Mouse (Mus musculus): ENCODE measurements around the gene Lage3. TPM values are rescaled to one million over a fixed set of nuclear protein-coding genes. Genes with fewer than 3 reads are reported as not detected.

Gene Lage3
- 46.6 and 48.3 TPM in 2 replicates for polyA plus RNA-seq (2015; fragmentation: Nextera tagmentation; extraction: Ambion mirVana)

- peak; percentile 85 for ATAC-seq
- peak within 1 kb of the TSS; percentile 66; the same call in 1 of the 2 replicates for H3K27ac ChIP-seq (ENCODE audit: low read depth)
- WGBS (ENCODE audit: insufficient replicate concordance): 19% methylated on average over 9 of the region's 22 CpGs
- peak within 1 kb of the TSS; percentile 55 for H3K4me3 ChIP-seq (ENCODE audit: low read depth, low read length)
- H3K9me3 ChIP-seq (ENCODE audit: low read length): no peaks in the 10 kb centered on the region
- H3K4me2 ChIP-seq (ENCODE audit: low read depth, low read length): peak within 1 kb of the TSS; percentile 77
- peak; percentile 81 for DNase-seq
- TF ChIP-seq CTCF (IDR thresholded peaks at IDR 0.05; ENCODE audit: low read depth) (no peak), EP300 (IDR thresholded peaks at IDR 0.05; ENCODE audit: low read depth) (no peak)
- peaks cover 2% of the 10 kb centered on the region; the same call in 1 of the 2 replicates for H3K4me1 ChIP-seq (ENCODE audit: insufficient read depth)
- H3K36me3 ChIP-seq (replicated peaks; ENCODE audit: insufficient read depth, low read length): no peaks in the 10 kb centered on the region
- no peaks in the 10 kb centered on the region for H3K27me3 ChIP-seq (ENCODE audit: insufficient read depth, low read length)
- peak within 1 kb of the TSS; percentile 57 for H3K9ac ChIP-seq (replicated peaks)
Observed at GRCm38 (mm10) chrX:74353467-74353770, at the start of gene Lage3. Lage3 (minus strand) TSS chrX:74353618.

- H3K9me3 ChIP-seq (ENCODE audit: low read length): no peaks in the 10 kb centered on the region
- H3K4me3 ChIP-seq (ENCODE audit: low read depth, low read length): no peak overlapping the region
- no peak for ATAC-seq
- H3K27me3 ChIP-seq (ENCODE audit: insufficient read depth, low read length): no peaks in the 10 kb centered on the region
- no peaks in the 10 kb centered on the region for H3K36me3 ChIP-seq (replicated peaks; ENCODE audit: insufficient read depth, low read length)
- H3K9ac ChIP-seq (replicated peaks): no peak overlapping the region
- H3K4me2 ChIP-seq (ENCODE audit: low read depth, low read length): no peak overlapping the region
- no peak overlapping the region for H3K27ac ChIP-seq (ENCODE audit: low read depth)
- 76% methylated on average over 3 of the region's 3 CpGs for WGBS (ENCODE audit: insufficient replicate concordance)
- H3K4me1 ChIP-seq (ENCODE audit: insufficient read depth): no peaks in the 10 kb centered on the region
- DNase-seq: no peak
- no peak for TF ChIP-seq CTCF (IDR thresholded peaks at IDR 0.05; ENCODE audit: low read depth)
- no peak for TF ChIP-seq EP300 (IDR thresholded peaks at IDR 0.05; ENCODE audit: low read depth)
Observed at GRCm38 (mm10) chrX:74400136-74400535, 46.7 kb upstream of the Lage3 start.

GRCm38 (mm10) chrX:74392535-74393443, 39.4 kb upstream of the Lage3 start, which contains the start of the genes Fam3a and Ikbkg:
Fam3a (minus strand) TSS chrX:74393272.
Ikbkg (plus strand) TSS chrX:74393290.
- ATAC-seq (peak; percentile 100), DNase-seq (peak; percentile 88)
- 13% methylated on average over 30 of the region's 30 CpGs for WGBS (ENCODE audit: insufficient replicate concordance)

GRCm38 (mm10) chrX:74388153-74388552, 34.7 kb upstream of the Lage3 start:
- no peaks in the 10 kb centered on the region for H3K27me3 ChIP-seq (ENCODE audit: insufficient read depth, low read length)
- ATAC-seq (no peak), DNase-seq (no peak)
- peaks cover 2% of the 10 kb centered on the region; the same call in 1 of the 2 replicates for H3K4me1 ChIP-seq (ENCODE audit: insufficient read depth)
- TF ChIP-seq CTCF (IDR thresholded peaks at IDR 0.05; ENCODE audit: low read depth) (no peak), EP300 (IDR thresholded peaks at IDR 0.05; ENCODE audit: low read depth) (peak; percentile 68)
- H3K9me3 ChIP-seq (ENCODE audit: low read length): no peaks in the 10 kb centered on the region
- no peak overlapping the region for H3K9ac ChIP-seq (replicated peaks)
- H3K4me2 ChIP-seq (ENCODE audit: low read depth, low read length): no peak overlapping the region
- no peak overlapping the region for H3K27ac ChIP-seq (ENCODE audit: low read depth)
- 0 out of 2 replicates have a peak, but pooled peaks cover 12% of the 10 kb centered on the region for H3K36me3 ChIP-seq (replicated peaks; ENCODE audit: insufficient read depth, low read length)
- H3K4me3 ChIP-seq (ENCODE audit: low read depth, low read length): no peak overlapping the region

More at GRCm38 (mm10) chrX:74392535-74393443, 39.4 kb upstream of the Lage3 start, which contains the start of the genes Fam3a and Ikbkg:
- H3K27me3 ChIP-seq (ENCODE audit: insufficient read depth, low read length): no peaks in the 10 kb centered on the region
- peak within 1 kb of the TSS; percentile 73 for H3K9ac ChIP-seq (replicated peaks)
- H3K4me1 ChIP-seq (ENCODE audit: insufficient read depth): peaks cover 2% of the 10 kb centered on the region; the same call in 1 of the 2 replicates
- H3K36me3 ChIP-seq (replicated peaks; ENCODE audit: insufficient read depth, low read length): no peaks in the 10 kb centered on the region
- H3K4me2 ChIP-seq (ENCODE audit: low read depth, low read length): peak within 1 kb of the TSS; percentile 78
- H3K4me3 ChIP-seq (ENCODE audit: low read depth, low read length): peak within 1 kb of the TSS; percentile 54
- peak within 1 kb of the TSS; percentile 94 for H3K27ac ChIP-seq (ENCODE audit: low read depth)
- TF ChIP-seq CTCF (IDR thresholded peaks at IDR 0.05; ENCODE audit: low read depth): peak; percentile 68
- TF ChIP-seq EP300 (IDR thresholded peaks at IDR 0.05; ENCODE audit: low read depth): no peak; the same call in 1 of the 2 replicates
- no peaks in the 10 kb centered on the region for H3K9me3 ChIP-seq (ENCODE audit: low read length)

- H3K4me2 ChIP-seq (ENCODE audit: low read depth, low read length): no peak overlapping the region
- no peak overlapping the region for H3K27ac ChIP-seq (ENCODE audit: low read depth)
- TF ChIP-seq EP300 (IDR thresholded peaks at IDR 0.05; ENCODE audit: low read depth): peak; percentile 55; the same call in 1 of the 2 replicates
- no peak for TF ChIP-seq CTCF (IDR thresholded peaks at IDR 0.05; ENCODE audit: low read depth)
- H3K4me3 ChIP-seq (ENCODE audit: low read depth, low read length): no peak overlapping the region
- no peaks in the 10 kb centered on the region for H3K4me1 ChIP-seq (ENCODE audit: insufficient read depth)
- peak; percentile 47; the same call in 1 of the 2 replicates for ATAC-seq
- no peak overlapping the region for H3K9ac ChIP-seq (replicated peaks)
- DNase-seq: no peak
- WGBS (ENCODE audit: insufficient replicate concordance): 65% methylated on average over 2 of the region's 2 CpGs
- no peaks in the 10 kb centered on the region for H3K27me3 ChIP-seq (ENCODE audit: insufficient read depth, low read length)
- 0 out of 2 replicates have a peak, but pooled peaks cover 12% of the 10 kb centered on the region for H3K36me3 ChIP-seq (replicated peaks; ENCODE audit: insufficient read depth, low read length)
- no peaks in the 10 kb centered on the region for H3K9me3 ChIP-seq (ENCODE audit: low read length)
Observed at GRCm38 (mm10) chrX:74384451-74384850, 31.0 kb upstream of the Lage3 start.

GRCm38 (mm10) chrX:74372888-74373549, 19.6 kb upstream of the Lage3 start, which contains the start of the genes Ubl4a and Slc10a3:
Ubl4a (minus strand) TSS chrX:74373218.
Slc10a3 (minus strand) TSS chrX:74373349.
- H3K9me3 ChIP-seq (ENCODE audit: low read length): no peaks in the 10 kb centered on the region
- 11% methylated on average over 32 of the region's 32 CpGs for WGBS (ENCODE audit: insufficient replicate concordance)
- peak within 1 kb of the TSS; percentile 52 for H3K4me3 ChIP-seq (ENCODE audit: low read depth, low read length)
- no peaks in the 10 kb centered on the region for H3K36me3 ChIP-seq (replicated peaks; ENCODE audit: insufficient read depth, low read length)
- 0 out of 2 replicates have a peak, but pooled peaks cover 5% of the 10 kb centered on the region for H3K4me1 ChIP-seq (ENCODE audit: insufficient read depth)
- H3K27me3 ChIP-seq (ENCODE audit: insufficient read depth, low read length): no peaks in the 10 kb centered on the region
- H3K9ac ChIP-seq (replicated peaks): peak within 1 kb of the TSS; percentile 68
- no peak within 1 kb of the TSS for H3K27ac ChIP-seq (ENCODE audit: low read depth)
- TF ChIP-seq CTCF (IDR thresholded peaks at IDR 0.05; ENCODE audit: low read depth) (no peak), EP300 (IDR thresholded peaks at IDR 0.05; ENCODE audit: low read depth) (no peak)
- DNase-seq (peak; percentile 91), ATAC-seq (peak; percentile 92)
- peak within 1 kb of the TSS; percentile 70 for H3K4me2 ChIP-seq (ENCODE audit: low read depth, low read length)

All from liver, postnatal 0 days (tissue).